Mouse (Mus musculus) 416B (cell line): ENCODE results near the gene Ptpa.
A peak's percentile ranks its signal among the peaks of the same experiment; 100 is the strongest.

Source experiments
- DNase-seq: peaks from one replicate; pipeline ENCODE4 v3.0.0; 2011; ENCODE audit warnings: low read depth

The Ptpa gene

GRCm38 (mm10) chr2:30463904-30464330, 48.1 kb downstream of the Ptpa start:
- peak; percentile 96 for DNase-seq

GRCm38 (mm10) chr2:30464411-30464810, 48.6 kb downstream of the Ptpa start:
- DNase-seq: no peak

- no peak for DNase-seq
These were observed 50.9 kb downstream of the Ptpa start for GRCm38 (mm10) chr2:30466787-30467186.

- no peak for DNase-seq
These were observed 53.2 kb downstream of the Ptpa start for GRCm38 (mm10) chr2:30469009-30469408.

GRCm38 (mm10) chr2:30469796-30470142, 53.9 kb downstream of the Ptpa start:
- peak; percentile 68 for DNase-seq

- peak; percentile 68 for DNase-seq
These were observed 54.5 kb downstream of the Ptpa start for GRCm38 (mm10) chr2:30470143-30470946.

GRCm38 (mm10) chr2:30471051-30471450, 55.2 kb downstream of the Ptpa start:
- peak; percentile 11 for DNase-seq

GRCm38 (mm10) chr2:30471795-30472720, 56.2 kb downstream of the Ptpa start:
- peak; percentile 96 for DNase-seq

- DNase-seq: no peak
These were observed 57.0 kb downstream of the Ptpa start for GRCm38 (mm10) chr2:30472731-30473351.

- DNase-seq: no peak
These were observed 57.7 kb downstream of the Ptpa start for GRCm38 (mm10) chr2:30473431-30474031.

- DNase-seq: no peak
These were observed 58.2 kb downstream of the Ptpa start, which contains the start of gene Ier5l for GRCm38 (mm10) chr2:30474039-30474438. Ier5l (minus strand) TSS chr2:30474219.

- no peak for DNase-seq
These were observed 58.9 kb downstream of the Ptpa start for GRCm38 (mm10) chr2:30474776-30475175.

- no peak for DNase-seq
These were observed 59.6 kb downstream of the Ptpa start for GRCm38 (mm10) chr2:30475457-30475856.

- DNase-seq: no peak
These were observed 60.4 kb downstream of the Ptpa start for GRCm38 (mm10) chr2:30476241-30476640.

- DNase-seq: no peak
These were observed 62.7 kb downstream of the Ptpa start for GRCm38 (mm10) chr2:30478526-30478925.

- peak; percentile 78 for DNase-seq
These were observed 71.8 kb downstream of the Ptpa start for GRCm38 (mm10) chr2:30487597-30487996.

GRCm38 (mm10) chr2:30490384-30490783, 74.5 kb downstream of the Ptpa start:
- DNase-seq: no peak

GRCm38 (mm10) chr2:30495000-30495908, 79.4 kb downstream of the Ptpa start:
- no peak for DNase-seq

- DNase-seq: peak; percentile 21
These were observed 80.3 kb downstream of the Ptpa start for GRCm38 (mm10) chr2:30495909-30496861.
